Comparison of ENCODE assay signal across 9 mouse cellular contexts in genomic region chr4:136469941-136470346, GRCm38 (mm10). TPM values are rescaled to one million over a fixed set of nuclear protein-coding genes. Genes with fewer than 3 reads are reported as not detected.
DNase-seq lines count a peak whose midpoint lies in the region; ATAC-seq and TF ChIP-seq lines count a peak whose summit lies in the region.
"Had no signal": no experiment of that assay in that cellular context is flagged by ENCODE, and none has a peak within 500 bp of the region (broad histone marks: within the 10 kb centered on the region; RNA-seq: fewer than 3 reads in every experiment).

No protein-coding gene starts in this region.

- H3K4me3 ChIP-seq in CH12.LX (replicated peaks in 1 of 3; ENCODE audit: low read depth in 2 of 3, low read length in 2 of 3, poor library complexity in 1 of 3): peak overlapping the region; percentile 51 to 75 (median 72)
- H3K4me3 ChIP-seq in embryonic fibroblast, embryonic 13.5 days (ENCODE audit: insufficient read depth, low read length): peak overlapping the region; percentile 81
- H3K4me3 ChIP-seq in limb, embryonic 11.5 days (ENCODE audit: low read depth, low read length): peak overlapping the region; percentile 91
- H3K4me3 ChIP-seq in midbrain, embryonic 14.5 days (replicated peaks; ENCODE audit: low read depth, low read length): peak overlapping the region; percentile 85

- WGBS in limb, embryonic 11.5 days: under 1% methylated on average over 27 of the region's 55 CpGs
- under 1% methylated on average over 47 of the region's 55 CpGs for WGBS in midbrain, embryonic 14.5 days

- DNase-seq in embryo, embryonic 10 days (ENCODE audit: low spot score): peak; percentile 72
- DNase-seq in embryo, embryonic 9.5 days (ENCODE audit: extremely low spot score): no peak
- peak; percentile 56 for DNase-seq in CH12.LX (ENCODE audit: extremely low read depth)
- no peak for DNase-seq in limb, embryonic 11.5 days (ENCODE audit: low spot score)
- DNase-seq in midbrain, embryonic 14.5 days: peak; percentile 81
- no peak for DNase-seq in thymus, postnatal 10 days (ENCODE audit: low spot score in 2 of 2)
- no peak for DNase-seq in right cerebral cortex, postnatal 36 days (ENCODE audit: low spot score in 2 of 2)

- no peak for TF ChIP-seq EP300 in CH12.LX (IDR thresholded peaks at IDR 0.05; ENCODE audit: low read length)

- dilution Hi-C loops in CH12.LX (cut with MboI; ENCODE audit: extremely low pct_ligation_motif_present, extremely low pct_unique_long_range_greater_than_20kb, low sequenced_read_pairs): no loop called here

- no peak for TF ChIP-seq RAD21 in CH12.LX (IDR thresholded peaks at IDR 0.05; ENCODE audit: low read depth, low read length)

- no peak for TF ChIP-seq POLR2A in CH12.LX (IDR thresholded peaks at IDR 0.05; ENCODE audit: low read depth, low read length)
- no peak for TF ChIP-seq POLR2A in embryonic fibroblast, embryonic 13.5 days (IDR thresholded peaks at IDR 0.05; ENCODE audit: low read depth, low read length)

- H3K4me1 ChIP-seq in CH12.LX (ENCODE audit: control insufficient read depth in 1 of 2, insufficient read depth in 2 of 2): peaks cover 0 to 25% of the 10 kb centered on the region in 2 experiments; a peak in 3 of 4 replicates
- peaks cover 8% of the 10 kb centered on the region for H3K4me1 ChIP-seq in embryonic fibroblast, embryonic 13.5 days (ENCODE audit: control insufficient read depth, insufficient read depth, low read length)
- 0 out of 2 replicates have a peak, but pooled peaks cover 3% of the 10 kb centered on the region for H3K4me1 ChIP-seq in limb, embryonic 11.5 days (ENCODE audit: control insufficient read depth, insufficient read depth, low read length)
- H3K4me1 ChIP-seq in midbrain, embryonic 14.5 days (ENCODE audit: control insufficient read depth, insufficient read depth, low read length): peaks cover 19% of the 10 kb centered on the region

- in situ Hi-C loops in CH12.LX (cut with MboI; ENCODE audit: low pct_ligation_motif_present, low pct_unique_long_range_greater_than_20kb, low sequenced_read_pairs): no loop called here

- H3K79me2 ChIP-seq in CH12.LX (replicated peaks; ENCODE audit: control insufficient read depth, extremely low read depth, insufficient read depth, poor library complexity, severe bottlenecking): peaks cover 5% of the 10 kb centered on the region; the same call in 1 of the 2 replicates

- H3K9ac ChIP-seq in CH12.LX (ENCODE audit: insufficient read depth, low read depth): peak overlapping the region; percentile 71
- H3K9ac ChIP-seq in limb, embryonic 11.5 days (ENCODE audit: low read length): peak overlapping the region; percentile 95
- peak overlapping the region; percentile 87 for H3K9ac ChIP-seq in midbrain, embryonic 14.5 days (replicated peaks; ENCODE audit: low read length)

- no peaks in the 10 kb centered on the region for H3K36me3 ChIP-seq in CH12.LX (replicated peaks in 1 of 2; ENCODE audit: control insufficient read depth in 1 of 2, insufficient read depth in 1 of 2, low read length in 1 of 2)
- no peaks in the 10 kb centered on the region for H3K36me3 ChIP-seq in limb, embryonic 11.5 days (ENCODE audit: control insufficient read depth, insufficient read depth, low read length)
- no peaks in the 10 kb centered on the region for H3K36me3 ChIP-seq in midbrain, embryonic 14.5 days (ENCODE audit: control insufficient read depth, insufficient read depth, low read length)

- H3K27ac ChIP-seq in CH12.LX (ENCODE audit: insufficient read depth, low read depth): peak overlapping the region; percentile 18; the same call in 1 of the 2 replicates
- peak overlapping the region; percentile 85 for H3K27ac ChIP-seq in embryonic fibroblast, embryonic 13.5 days (ENCODE audit: insufficient read depth, low read length)
- peak overlapping the region; percentile 98 for H3K27ac ChIP-seq in limb, embryonic 11.5 days (replicated peaks; ENCODE audit: low read depth, low read length)
- peak overlapping the region; percentile 94 for H3K27ac ChIP-seq in midbrain, embryonic 14.5 days (replicated peaks; ENCODE audit: low read depth, low read length)

- peak overlapping the region; percentile 72 for H3K4me2 ChIP-seq in CH12.LX (ENCODE audit: insufficient read depth, low read depth, poor library complexity, severe bottlenecking)
- H3K4me2 ChIP-seq in limb, embryonic 11.5 days (ENCODE audit: low read depth, severe bottlenecking): peak overlapping the region; percentile 63
- peak overlapping the region; percentile 53 for H3K4me2 ChIP-seq in midbrain, embryonic 14.5 days (ENCODE audit: low read length)

- TF ChIP-seq CTCF in CH12.LX (conservative IDR thresholded peaks at IDR 0.05 in 1 of 2, IDR thresholded peaks at IDR 0.05 in 1 of 2; ENCODE audit: low read depth in 2 of 2, low read length in 2 of 2): no peak
- no peak for TF ChIP-seq CTCF in embryonic fibroblast, embryonic 13.5 days (IDR thresholded peaks at IDR 0.05; ENCODE audit: borderline replicate concordance, insufficient read depth, low read length)

- ATAC-seq in limb, embryonic 11.5 days (ENCODE audit: insufficient number of reproducible peaks, low FRiP score, low TSS enrichment, low read depth): peak; percentile 81
- ATAC-seq in midbrain, embryonic 14.5 days (ENCODE audit: low FRiP score, low TSS enrichment): peak; percentile 90

- H3K9me3 ChIP-seq in CH12.LX (replicated peaks; ENCODE audit: low read length): no peaks in the 10 kb centered on the region
- H3K9me3 ChIP-seq in limb, embryonic 11.5 days (ENCODE audit: control insufficient read depth, low read length): no peaks in the 10 kb centered on the region
- no peaks in the 10 kb centered on the region for H3K9me3 ChIP-seq in midbrain, embryonic 14.5 days (ENCODE audit: control insufficient read depth, low read length)

- H3K27me3 ChIP-seq in CH12.LX (replicated peaks): peaks cover 14% of the 10 kb centered on the region
- no peaks in the 10 kb centered on the region for H3K27me3 ChIP-seq in limb, embryonic 11.5 days (ENCODE audit: control insufficient read depth, insufficient read depth, low read length)
- H3K27me3 ChIP-seq in midbrain, embryonic 14.5 days (ENCODE audit: control insufficient read depth, insufficient read depth, low read length): peaks cover 4% of the 10 kb centered on the region; the same call in 1 of the 2 replicates

TF ChIP-seq in CH12.LX, 34 proteins besides CTCF, POLR2A, EP300 and RAD21:
- TF ChIP-seq SMC3 (IDR thresholded peaks at IDR 0.05; ENCODE audit: low read depth, low read length): no peak
- no peak for TF ChIP-seq IRF4 (IDR thresholded peaks at IDR 0.05; ENCODE audit: low read depth, low read length)
- no peak for TF ChIP-seq GABPA (IDR thresholded peaks at IDR 0.05; ENCODE audit: insufficient replicate concordance, low read depth, low read length)
- TF ChIP-seq ELF1 (IDR thresholded peaks at IDR 0.05; ENCODE audit: low read depth, low read length): no peak
- no peak for TF ChIP-seq ZC3H11A (IDR thresholded peaks at IDR 0.05; ENCODE audit: low read depth, low read length)
- TF ChIP-seq SIN3A (IDR thresholded peaks at IDR 0.05; ENCODE audit: low read length): 0 out of 2 replicates have a peak, but pooled peaks have one; percentile 24
- TF ChIP-seq ZMIZ1 (IDR thresholded peaks at IDR 0.05; ENCODE audit: low read depth, low read length): peak; percentile 3; the same call in 1 of the 2 replicates
- no peak for TF ChIP-seq CHD2 (IDR thresholded peaks at IDR 0.05; ENCODE audit: low read length)
- TF ChIP-seq JUND (conservative IDR thresholded peaks at IDR 0.05; ENCODE audit: low read depth, low read length): no peak
- peak; percentile 72; the same call in 1 of the 2 replicates for TF ChIP-seq MXI1 (IDR thresholded peaks at IDR 0.05; ENCODE audit: low read depth, low read length)
- TF ChIP-seq USF2 (conservative IDR thresholded peaks at IDR 0.05; ENCODE audit: low read depth, low read length): no peak
- peak; percentile 82 for TF ChIP-seq ZNF384 (IDR thresholded peaks at IDR 0.05; ENCODE audit: low read depth, low read length)
- TF ChIP-seq ETS1 (conservative IDR thresholded peaks at IDR 0.05; ENCODE audit: low read depth, low read length): no peak

RNA-seq across cellular contexts. Expression of gene Luzp1, which starts 0.4 kb away (rescaled TPM):
- total RNA-seq in CH12.LX (2012; rRNA removed) (6.1 and 6.9 TPM in 2 replicates), CH12.LX (2014; rRNA removed) (4.7 and 5.0 TPM in 2 replicates)
- polyA plus RNA-seq in CH12.LX (2012; ENCODE audit: insufficient read length, low read depth): 5.9 and 7.0 TPM in 2 replicates
- polyA plus RNA-seq in embryonic fibroblast, embryonic 13.5 days (2011; ENCODE audit: insufficient read length, low read depth, missing spikeins): 58.5 and 59.4 TPM in 2 replicates
- 134 and 137 TPM in 2 replicates for polyA plus RNA-seq in limb, embryonic 11.5 days (2014; fragmentation: Nextera tagmentation; extraction: Ambion mirVana)
- 40.1 and 40.2 TPM in 2 replicates for polyA plus RNA-seq in midbrain, embryonic 14.5 days (2014; fragmentation: Nextera tagmentation; extraction: Ambion mirVana)

RNA-seq across cellular contexts. Expression of gene 6030445D17Rik, which starts 7.9 kb away (rescaled TPM):
- total RNA-seq in CH12.LX (2012; rRNA removed) (not detected in 2 replicates), CH12.LX (2014; rRNA removed) (not detected in 2 replicates)
- polyA plus RNA-seq in CH12.LX (2012; ENCODE audit: insufficient read length, low read depth): not detected in 2 replicates
- not detected in 2 replicates for polyA plus RNA-seq in embryonic fibroblast, embryonic 13.5 days (2011; ENCODE audit: insufficient read length, low read depth, missing spikeins)
- 0.08 and 0.10 TPM in 2 replicates for polyA plus RNA-seq in limb, embryonic 11.5 days (2014; fragmentation: Nextera tagmentation; extraction: Ambion mirVana)
- 0.12 and 0.16 TPM in 2 replicates for polyA plus RNA-seq in midbrain, embryonic 14.5 days (2014; fragmentation: Nextera tagmentation; extraction: Ambion mirVana)
- total RNA-seq: neutrophil, adult 5-6 weeks had no signal

RNA-seq across cellular contexts. Expression of gene Htr1d, which starts 46.6 kb away (rescaled TPM):
- total RNA-seq in CH12.LX (2012; rRNA removed): not detected in 2 replicates
- total RNA-seq in CH12.LX (2014; rRNA removed): not detected in 2 replicates
- polyA plus RNA-seq in CH12.LX (2012; ENCODE audit: insufficient read length, low read depth): not detected in 2 replicates
- not detected in 2 replicates for polyA plus RNA-seq in embryonic fibroblast, embryonic 13.5 days (2011; ENCODE audit: insufficient read length, low read depth, missing spikeins)
- 0.15 TPM in 1 of 2 replicates, not detected in the other for polyA plus RNA-seq in limb, embryonic 11.5 days (2014; fragmentation: Nextera tagmentation; extraction: Ambion mirVana)
- 0.86 and 1.3 TPM in 2 replicates for polyA plus RNA-seq in midbrain, embryonic 14.5 days (2014; fragmentation: Nextera tagmentation; extraction: Ambion mirVana)
- total RNA-seq: neutrophil, adult 5-6 weeks had no signal

Comparison
In these comparisons a context has a peak if more than half of its experiments do, and no peak if none do; other contexts are left out.
1. DNase-seq: peak in embryo, embryonic 10 days (single experiment), CH12.LX (single experiment) and midbrain, embryonic 14.5 days (single experiment); none in embryo, embryonic 9.5 days (single experiment), limb, embryonic 11.5 days (single experiment), thymus, postnatal 10 days (0 of 2) and right cerebral cortex, postnatal 36 days (0 of 2).
2. H3K27ac ChIP-seq: peak in every context shown above with its lines; median percentile 98 in limb, embryonic 11.5 days; 94 in midbrain, embryonic 14.5 days; 85 in embryonic fibroblast, embryonic 13.5 days; 18 in CH12.LX.
3. Peak in every context shown above with its lines, with median percentiles within 50 percentile points of each other: H3K4me2 ChIP-seq, H3K4me3 ChIP-seq and H3K9ac ChIP-seq.